Mouse (Mus musculus) gastrocnemius, postnatal 36 days (tissue): ENCODE measurements around the gene Ube4b. TPM values are rescaled to one million over a fixed set of nuclear protein-coding genes. Genes with fewer than 3 reads are reported as not detected.

Experiments
- DNase-seq, 2 experiments: peaks; one replicate each; pipeline ENCODE4 v3.0.0; 2022
- intact Hi-C: fragments of 180-260 bp; cut with DNase I; formaldehyde crosslinking; loops from one replicate; pipeline ENCODE4 v1.15.1; 2025
- total RNA-seq, 2 experiments: library from RNA; stranded (reverse); gene quantifications; 2 replicates each; pipeline ENCODE4 v1.2.3; 2021

Ube4b gene
- total RNA-seq, 2 experiments from 2014 or later = 28.0 to 31.4 TPM

GRCm38 (mm10) chr4:149282025-149282738, 144.4 kb downstream of the Ube4b start:
- no peak for DNase-seq
- intact Hi-C loops = no loop called here

Other genes with a start within 250 kb of the Ube4b start
- gene Kif1b, start 119.1 kb downstream of the Ube4b start, total RNA-seq = 100 to 1,000 TPM; 259 to 283 TPM
- gene Rbp7, start 28.2 kb upstream of the Ube4b start, total RNA-seq = 10 to 100 TPM; 15.3 to 18.7 TPM
- gene Tmem274, start 50.6 kb upstream of the Ube4b start, total RNA-seq = not detected
- 10 to 100 TPM; 28.7 to 31.5 TPM for gene Nmnat1, start 58.5 kb upstream of the Ube4b start, total RNA-seq
- gene Lzic, start 58.5 kb upstream of the Ube4b start, total RNA-seq = 10 to 100 TPM; 10.7 to 14.2 TPM
- gene Ctnnbip1, start 91.5 kb upstream of the Ube4b start, total RNA-seq = 10 to 100 TPM; 22.7 to 24.4 TPM
- gene Clstn1, start 159.7 kb upstream of the Ube4b start, total RNA-seq = 10 to 100 TPM; 23.6 to 28.3 TPM